Mouse (Mus musculus): ENCODE data around the gene Nob1.

Gene Nob1

GRCm38 (mm10) chr8:107385063-107385462 lies 39.8 kb downstream of the Nob1 start:
- no peak for DNase-seq

GRCm38 (mm10) chr8:107384651-107385050 lies 40.2 kb downstream of the Nob1 start:
- DNase-seq: no peak

- no peak for DNase-seq
These were observed 42.0 kb downstream of the Nob1 start for GRCm38 (mm10) chr8:107382898-107383297.

- no peak for DNase-seq
These were observed 43.2 kb downstream of the Nob1 start for GRCm38 (mm10) chr8:107381666-107382065.

GRCm38 (mm10) chr8:107380734-107381133 lies 44.1 kb downstream of the Nob1 start:
- no peak for DNase-seq

- DNase-seq: no peak
These were observed 47.5 kb downstream of the Nob1 start for GRCm38 (mm10) chr8:107377346-107377745.

GRCm38 (mm10) chr8:107370311-107370710 lies 54.5 kb downstream of the Nob1 start:
- DNase-seq: no peak
